Mouse (Mus musculus): ENCODE measurements around the gene Muc13. TPM values are rescaled to one million over a fixed set of nuclear protein-coding genes. Genes with fewer than 3 reads are reported as not detected.
A peak's percentile ranks its signal among the peaks of the same experiment; 100 is the strongest.

Gene Muc13
- polyA plus RNA-seq, 1 experiment, result 2.6 TPM

DNA sequence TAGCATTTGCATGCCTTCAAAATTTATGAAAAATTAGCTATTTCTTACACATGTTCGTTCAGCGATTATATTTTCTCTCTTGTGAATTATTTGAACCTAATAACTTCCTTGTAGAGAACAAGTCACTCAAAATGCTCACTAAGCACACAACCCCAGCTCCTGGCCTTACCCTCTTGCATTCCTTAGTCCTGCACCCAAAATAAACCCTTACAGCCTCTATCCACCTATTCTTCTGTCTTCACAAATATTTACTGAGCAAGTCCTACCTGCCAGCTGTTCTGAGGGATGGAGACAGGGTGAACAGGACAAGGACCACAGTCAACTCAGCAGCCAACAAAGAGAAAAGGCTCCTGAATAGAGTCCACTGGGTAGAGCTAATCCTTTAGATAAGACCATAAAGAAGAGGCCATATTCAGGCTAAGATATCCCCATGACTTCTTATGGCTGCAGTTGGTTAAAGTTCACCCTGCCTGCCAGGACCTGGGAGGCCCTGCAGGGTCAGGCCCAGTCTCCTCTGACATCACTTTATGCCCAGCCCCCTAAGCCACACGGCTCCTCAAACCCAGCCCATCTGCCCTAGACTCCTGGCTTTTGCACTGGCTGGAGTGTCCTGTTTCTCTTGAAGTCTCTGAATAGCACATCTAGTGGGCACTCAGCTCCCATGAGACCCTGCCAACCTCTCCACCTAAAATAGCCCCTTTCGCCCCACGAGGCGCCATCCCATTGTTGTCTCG, 7.0 kb upstream of the Muc13 start:
- no peaks in the 10 kb centered on the region for H3K27me3 ChIP-seq (ENCODE audit: control insufficient read depth, insufficient read depth, low read length)
- no peak overlapping the region for H3K4me3 ChIP-seq (ENCODE audit: extremely low read depth, insufficient read depth, insufficient read length)
- H3K36me3 ChIP-seq (ENCODE audit: control insufficient read depth, insufficient read depth, low read length), result no peaks in the 10 kb centered on the region
- peaks cover 3% of the 10 kb centered on the region; the same call in 1 of the 2 replicates for H3K4me1 ChIP-seq (ENCODE audit: control insufficient read depth, insufficient read depth, insufficient read length)
- TF ChIP-seq CTCF (IDR thresholded peaks at IDR 0.05; ENCODE audit: extremely low read depth, insufficient read depth, insufficient read length, insufficient replicate concordance), result no peak
- TF ChIP-seq POLR2A (IDR thresholded peaks at IDR 0.05; ENCODE audit: low read depth, low read length), result no peak
- no peak for DNase-seq (ENCODE audit: low read depth in 1 of 2, low spot score in 2 of 2)
- WGBS, result 65% methylated on average over 7 of the region's 7 CpGs
- H3K27ac ChIP-seq (ENCODE audit: insufficient read depth, low read length), result no peak overlapping the region

DNA sequence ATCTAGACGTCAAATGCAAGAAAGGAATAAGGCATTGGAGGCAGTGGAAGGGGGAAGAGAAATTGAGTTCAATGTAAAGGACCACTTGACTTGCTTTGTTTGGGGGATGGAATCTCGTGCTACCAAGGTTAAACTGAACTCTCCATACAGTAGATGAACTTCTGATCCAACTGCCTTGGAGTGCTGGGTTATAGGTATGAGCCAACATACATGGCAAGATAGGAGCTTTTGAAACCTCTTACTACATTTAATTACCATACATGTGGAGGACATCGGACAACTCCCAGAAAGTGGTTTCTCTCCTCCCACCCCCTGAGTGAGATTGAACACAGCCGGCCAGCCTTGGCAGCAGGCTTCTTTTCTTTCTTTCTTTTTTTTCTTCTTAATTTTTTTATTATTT, 1.3 kb downstream of the Muc13 start:
- TF ChIP-seq POLR2A (IDR thresholded peaks at IDR 0.05; ENCODE audit: low read depth, low read length) (no peak), CTCF (IDR thresholded peaks at IDR 0.05; ENCODE audit: extremely low read depth, insufficient read depth, insufficient read length, insufficient replicate concordance) (no peak)
- H3K4me1 ChIP-seq (ENCODE audit: control insufficient read depth, insufficient read depth, insufficient read length), result no peaks in the 10 kb centered on the region
- no peaks in the 10 kb centered on the region for H3K27me3 ChIP-seq (ENCODE audit: control insufficient read depth, insufficient read depth, low read length)
- H3K36me3 ChIP-seq (ENCODE audit: control insufficient read depth, insufficient read depth, low read length), result no peaks in the 10 kb centered on the region
- no peak overlapping the region for H3K27ac ChIP-seq (ENCODE audit: insufficient read depth, low read length)
- DNase-seq (ENCODE audit: low read depth in 1 of 2, low spot score in 2 of 2), result no peak
- WGBS, result 55% methylated on average over 4 of the region's 4 CpGs
- H3K4me3 ChIP-seq (ENCODE audit: extremely low read depth, insufficient read depth, insufficient read length), result no peak overlapping the region

DNA sequence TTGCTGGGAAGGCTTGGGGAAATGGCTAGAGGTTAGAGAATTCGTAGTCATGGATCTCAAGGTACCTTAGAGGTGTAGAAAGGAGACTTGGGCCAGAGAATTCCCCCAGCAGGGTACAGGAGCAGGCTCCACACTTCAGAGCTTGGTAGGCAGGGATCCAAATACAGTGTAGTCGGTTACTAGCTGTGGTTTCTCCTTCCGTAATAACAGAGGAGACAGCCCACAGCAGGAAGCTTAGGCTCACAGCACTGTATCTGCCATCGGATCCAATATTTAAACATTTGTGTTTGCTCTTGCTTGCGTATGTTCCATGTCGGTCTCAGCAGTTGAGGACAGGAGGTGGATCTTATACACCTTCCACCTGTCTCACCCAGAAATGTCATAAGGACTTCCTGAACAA, 2.0 kb downstream of the Muc13 start:
- 30% methylated on average over 6 of the region's 6 CpGs for WGBS
- no peaks in the 10 kb centered on the region for H3K27me3 ChIP-seq (ENCODE audit: control insufficient read depth, insufficient read depth, low read length)
- DNase-seq (ENCODE audit: low read depth in 1 of 2, low spot score in 2 of 2), result no peak
- no peak for TF ChIP-seq POLR2A (IDR thresholded peaks at IDR 0.05; ENCODE audit: low read depth, low read length)
- TF ChIP-seq CTCF (IDR thresholded peaks at IDR 0.05; ENCODE audit: extremely low read depth, insufficient read depth, insufficient read length, insufficient replicate concordance), result no peak
- H3K4me3 ChIP-seq (ENCODE audit: extremely low read depth, insufficient read depth, insufficient read length), result no peak overlapping the region
- H3K4me1 ChIP-seq (ENCODE audit: control insufficient read depth, insufficient read depth, insufficient read length), result no peaks in the 10 kb centered on the region
- no peaks in the 10 kb centered on the region for H3K36me3 ChIP-seq (ENCODE audit: control insufficient read depth, insufficient read depth, low read length)
- H3K27ac ChIP-seq (ENCODE audit: insufficient read depth, low read length), result no peak overlapping the region

DNA sequence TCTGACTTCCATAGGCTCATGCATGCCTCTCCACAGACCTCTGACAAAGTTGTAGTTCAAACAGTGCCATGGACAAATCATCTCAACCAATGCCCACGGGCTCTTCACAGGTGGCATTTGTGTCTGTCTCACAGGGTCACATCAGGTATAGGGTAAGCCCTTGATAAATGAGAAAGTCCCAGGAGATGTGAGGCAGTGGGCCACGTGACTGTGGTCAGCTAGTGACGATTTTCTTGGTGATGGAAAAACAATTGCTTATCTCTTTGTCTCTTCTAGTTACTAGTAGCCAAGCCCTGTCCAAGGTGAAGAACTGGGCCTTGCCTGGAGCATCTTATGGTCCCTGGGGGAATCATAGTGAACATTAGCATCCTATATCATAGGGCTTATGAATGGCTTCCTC, 2.9 kb downstream of the Muc13 start:
- TF ChIP-seq CTCF (IDR thresholded peaks at IDR 0.05; ENCODE audit: extremely low read depth, insufficient read depth, insufficient read length, insufficient replicate concordance) (no peak), POLR2A (IDR thresholded peaks at IDR 0.05; ENCODE audit: low read depth, low read length) (no peak)
- Histone ChIP-seq H3K27ac (ENCODE audit: insufficient read depth, low read length) (no peak overlapping the region), H3K27me3 (ENCODE audit: control insufficient read depth, insufficient read depth, low read length) (no peaks in the 10 kb centered on the region), H3K36me3 (ENCODE audit: control insufficient read depth, insufficient read depth, low read length) (no peaks in the 10 kb centered on the region), H3K4me1 (ENCODE audit: control insufficient read depth, insufficient read depth, insufficient read length) (no peaks in the 10 kb centered on the region), H3K4me3 (ENCODE audit: extremely low read depth, insufficient read depth, insufficient read length) (no peak overlapping the region)
- 40% methylated on average over 3 of the region's 3 CpGs for WGBS
- DNase-seq (ENCODE audit: low read depth in 1 of 2, low spot score in 2 of 2), result no peak

DNA sequence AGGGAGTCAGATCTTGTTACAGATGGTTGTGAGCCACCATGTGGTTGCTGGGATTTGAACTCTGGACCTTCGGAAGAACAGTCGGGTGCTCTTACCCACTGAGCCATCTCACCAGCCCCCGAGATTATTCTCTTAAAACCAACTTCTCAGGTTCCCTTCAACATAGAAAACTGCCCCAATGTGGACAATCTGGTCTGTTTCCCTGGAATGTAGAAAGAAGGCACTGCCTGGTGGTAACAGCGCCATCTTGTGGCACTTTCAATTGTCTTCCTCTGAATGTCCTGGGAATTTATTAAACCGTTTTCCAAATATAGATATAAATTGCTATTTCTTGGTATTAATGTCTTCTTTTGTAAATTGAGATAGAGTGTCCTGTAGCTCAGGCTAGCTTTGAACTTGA, 4.0 kb downstream of the Muc13 start:
- no peak overlapping the region for H3K4me3 ChIP-seq (ENCODE audit: extremely low read depth, insufficient read depth, insufficient read length)
- no peak overlapping the region for H3K27ac ChIP-seq (ENCODE audit: insufficient read depth, low read length)
- no peaks in the 10 kb centered on the region for H3K36me3 ChIP-seq (ENCODE audit: control insufficient read depth, insufficient read depth, low read length)
- no peaks in the 10 kb centered on the region for H3K4me1 ChIP-seq (ENCODE audit: control insufficient read depth, insufficient read depth, insufficient read length)
- H3K27me3 ChIP-seq (ENCODE audit: control insufficient read depth, insufficient read depth, low read length), result no peaks in the 10 kb centered on the region
- 49% methylated on average over 5 of the region's 5 CpGs for WGBS
- TF ChIP-seq CTCF (IDR thresholded peaks at IDR 0.05; ENCODE audit: extremely low read depth, insufficient read depth, insufficient read length, insufficient replicate concordance) (peak; percentile 41; the same call in 1 of the 2 replicates), POLR2A (IDR thresholded peaks at IDR 0.05; ENCODE audit: low read depth, low read length) (no peak)
- DNase-seq (ENCODE audit: low read depth in 1 of 2, low spot score in 2 of 2), result peak in 1 of 2 experiments; percentile 11

DNA sequence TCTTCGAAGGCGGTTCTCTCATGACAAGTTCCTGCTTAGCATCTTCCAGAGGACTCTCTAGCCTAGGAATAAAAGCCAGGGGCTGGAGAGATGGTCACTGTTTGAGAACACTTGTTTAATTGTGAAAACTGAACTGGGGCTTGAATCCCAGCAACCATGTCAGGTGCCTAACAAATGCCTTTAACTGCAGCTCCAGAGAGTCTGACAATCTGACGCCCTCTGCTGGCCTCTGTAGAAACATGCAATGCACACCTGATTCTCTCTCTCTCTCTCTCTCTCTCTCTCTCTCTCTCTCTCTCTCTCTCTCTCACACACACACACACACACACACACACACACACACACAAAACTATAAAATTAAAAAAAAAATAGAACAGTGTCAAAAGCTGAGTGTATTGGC, 16.2 kb downstream of the Muc13 start:
- Histone ChIP-seq H3K27me3 (ENCODE audit: control insufficient read depth, insufficient read depth, low read length) (no peaks in the 10 kb centered on the region), H3K4me1 (ENCODE audit: control insufficient read depth, insufficient read depth, insufficient read length) (no peaks in the 10 kb centered on the region), H3K27ac (ENCODE audit: insufficient read depth, low read length) (no peak overlapping the region), H3K36me3 (ENCODE audit: control insufficient read depth, insufficient read depth, low read length) (no peaks in the 10 kb centered on the region), H3K4me3 (ENCODE audit: extremely low read depth, insufficient read depth, insufficient read length) (no peak overlapping the region)
- DNase-seq (ENCODE audit: low read depth in 1 of 2, low spot score in 2 of 2), result no peak
- WGBS, result 83% methylated on average over 3 of the region's 3 CpGs
- TF ChIP-seq CTCF (IDR thresholded peaks at IDR 0.05; ENCODE audit: extremely low read depth, insufficient read depth, insufficient read length, insufficient replicate concordance), result peak; percentile 33; the same call in 1 of the 2 replicates
- no peak for TF ChIP-seq POLR2A (IDR thresholded peaks at IDR 0.05; ENCODE audit: low read depth, low read length)

DNA sequence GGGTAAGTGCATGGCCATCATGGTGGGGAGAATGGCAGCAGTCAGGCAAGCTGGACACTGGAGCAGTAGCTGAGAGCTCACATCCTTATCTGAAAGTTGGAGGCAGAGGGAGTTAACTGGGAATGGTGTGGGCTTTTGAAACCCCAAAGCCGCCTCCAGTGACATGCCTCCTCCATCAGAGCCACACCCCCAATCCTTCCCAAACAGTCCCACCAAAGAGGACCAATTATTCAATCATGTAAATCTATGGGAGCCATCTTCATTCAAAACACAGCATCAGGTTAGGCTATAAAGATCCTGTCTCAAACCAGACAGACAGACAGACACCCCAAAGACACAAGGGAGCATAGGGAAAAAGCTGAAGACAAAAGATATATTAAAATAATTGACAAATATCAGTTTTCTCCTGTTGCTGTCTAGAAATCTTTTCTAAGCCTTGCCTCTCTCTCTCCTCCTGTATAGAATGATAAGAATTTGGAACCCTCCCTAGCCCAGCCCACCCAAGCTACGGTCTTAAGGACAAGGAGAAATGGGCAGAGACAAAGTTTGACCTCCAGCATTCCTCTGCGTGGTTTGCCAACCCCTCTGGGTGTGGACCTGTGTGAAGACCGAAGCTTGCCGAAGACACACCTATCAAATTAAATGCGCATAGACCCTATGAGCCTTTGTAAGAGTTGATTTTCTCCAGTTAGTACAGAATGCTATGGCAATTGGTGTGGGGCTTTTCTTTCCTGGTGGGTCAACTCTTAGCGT, 24.8 kb downstream of the Muc13 start:
- Histone ChIP-seq H3K36me3 (ENCODE audit: control insufficient read depth, insufficient read depth, low read length) (no peaks in the 10 kb centered on the region), H3K27me3 (ENCODE audit: control insufficient read depth, insufficient read depth, low read length) (no peaks in the 10 kb centered on the region), H3K4me1 (ENCODE audit: control insufficient read depth, insufficient read depth, insufficient read length) (no peaks in the 10 kb centered on the region), H3K4me3 (ENCODE audit: extremely low read depth, insufficient read depth, insufficient read length) (no peak overlapping the region), H3K27ac (ENCODE audit: insufficient read depth, low read length) (no peak overlapping the region)
- DNase-seq (ENCODE audit: low read depth in 1 of 2, low spot score in 2 of 2), result no peak
- TF ChIP-seq POLR2A (IDR thresholded peaks at IDR 0.05; ENCODE audit: low read depth, low read length) (no peak), CTCF (IDR thresholded peaks at IDR 0.05; ENCODE audit: extremely low read depth, insufficient read depth, insufficient read length, insufficient replicate concordance) (no peak)
- 90% methylated on average over 7 of the region's 7 CpGs for WGBS

All from spleen, adult 2 months (tissue).